Mouse (Mus musculus) adrenal gland, postnatal 25 days (tissue): ENCODE data around the gene Ankrd34a. TPM values are rescaled to one million over a fixed set of nuclear protein-coding genes. Genes with fewer than 3 reads are reported as not detected.

ENCODE experiments used
- DNase-seq: peaks from one replicate; pipeline ENCODE4 v3.0.0; 2021; ENCODE audit warnings: mixed read lengths
- long read RNA-seq: library from polyadenylated mRNA; stranded (forward); transcript quantifications from one replicate; pipeline ENCODE4 v2.0.0, GENCODE M21; 2021
- total RNA-seq: library from RNA; stranded (reverse); gene quantifications from 2 replicates; pipeline ENCODE4 v1.2.3, GENCODE M21; 2021

The Ankrd34a gene
- total RNA-seq: 0.71 and 0.97 TPM in 2 replicates
- long read RNA-seq: 0 reads

DNA sequence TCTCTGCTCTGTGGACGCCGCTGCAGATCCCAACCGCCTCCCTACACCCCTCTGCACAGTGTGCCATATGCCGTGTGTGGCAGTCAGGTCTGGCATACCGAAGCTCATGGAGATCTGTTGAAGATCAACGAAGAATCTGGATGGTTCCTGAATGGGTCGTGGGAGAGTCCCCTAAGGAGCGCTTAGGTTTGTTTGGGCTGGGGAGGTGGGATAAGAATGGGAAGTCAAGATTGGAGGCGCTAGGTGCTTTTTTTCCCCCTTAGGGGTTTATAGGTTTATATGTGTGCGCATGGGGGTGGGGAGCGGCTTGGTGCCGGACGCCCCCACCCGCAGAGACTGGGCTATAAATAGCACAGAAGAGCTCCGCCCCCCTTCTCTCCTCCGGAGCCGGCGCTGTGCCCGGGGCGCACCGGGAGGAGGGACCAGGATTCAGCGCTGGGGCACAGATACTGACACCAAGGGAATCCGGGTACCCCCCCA lies at the start of gene Ankrd34a:
Ankrd34a (plus strand) TSS at position 409 of the 480 bp plus-strand sequence.
- DNase-seq: peak; percentile 71

DNA sequence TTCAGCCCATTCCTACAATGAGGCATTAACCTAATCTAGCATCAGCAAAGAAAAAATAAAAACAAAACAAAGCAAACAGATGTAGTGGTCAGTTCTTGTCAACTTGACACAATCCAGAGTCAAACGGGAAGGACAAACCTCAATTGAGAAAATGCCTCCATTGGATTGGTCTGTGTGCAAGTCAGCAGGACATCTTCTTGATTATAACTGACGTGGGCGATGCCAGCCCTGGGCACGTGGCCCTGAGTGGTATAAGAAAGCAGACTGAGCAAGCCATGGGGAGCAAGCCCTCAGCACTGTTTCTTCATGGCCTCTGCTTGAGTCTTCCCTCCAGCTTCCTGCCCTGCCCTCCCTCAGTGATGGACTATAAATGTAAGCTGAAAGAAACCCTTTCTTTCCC lies 49.6 kb upstream of the Ankrd34a start:
- DNase-seq: no peak

DNA sequence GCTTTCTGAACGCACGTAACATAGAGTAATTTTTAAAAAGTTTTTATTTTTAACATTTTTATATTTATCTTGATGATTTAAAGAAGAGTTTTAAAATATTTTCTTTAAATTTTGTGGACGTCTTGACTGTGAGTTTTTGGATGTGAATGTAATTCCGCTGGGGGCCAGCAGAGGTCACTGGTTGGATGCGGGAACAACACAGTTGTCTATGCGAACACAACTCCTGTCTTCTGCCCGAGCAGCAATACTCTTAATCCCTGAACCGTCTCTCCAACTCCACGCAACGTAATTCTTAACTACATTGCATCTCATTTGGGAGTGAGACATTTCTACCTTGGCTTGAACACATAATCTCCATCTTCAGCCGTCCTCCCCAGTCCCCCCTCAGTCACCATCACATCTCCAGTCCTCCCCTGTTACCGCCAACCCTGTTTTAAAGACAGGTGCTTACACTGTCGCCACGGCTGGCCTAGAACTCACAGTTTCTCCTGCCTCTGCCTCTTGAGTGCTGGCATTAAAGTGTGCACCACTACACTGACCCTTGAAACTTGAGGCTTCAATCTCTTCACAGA lies 49.0 kb upstream of the Ankrd34a start:
- DNase-seq: peak; percentile 81

DNA sequence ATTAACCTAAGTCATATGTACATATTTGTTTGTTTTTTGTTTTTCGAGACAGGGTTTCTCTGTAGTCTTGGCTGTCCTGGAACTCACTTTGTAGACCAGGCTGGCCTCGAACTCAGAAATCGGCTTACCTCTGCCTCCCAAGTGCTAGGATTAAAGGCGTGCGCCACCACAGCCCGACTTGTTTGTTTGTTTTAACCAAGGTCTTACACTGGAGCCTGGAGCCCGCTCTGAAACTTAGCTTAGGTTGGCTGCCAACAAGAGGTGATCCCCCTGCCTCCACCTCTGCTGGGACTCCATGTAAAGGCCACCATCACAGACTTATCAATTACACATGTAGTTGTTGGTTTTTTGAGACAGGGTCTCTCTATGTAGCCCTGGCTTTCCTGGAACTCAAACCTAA lies 47.6 kb upstream of the Ankrd34a start:
- DNase-seq: no peak

DNA sequence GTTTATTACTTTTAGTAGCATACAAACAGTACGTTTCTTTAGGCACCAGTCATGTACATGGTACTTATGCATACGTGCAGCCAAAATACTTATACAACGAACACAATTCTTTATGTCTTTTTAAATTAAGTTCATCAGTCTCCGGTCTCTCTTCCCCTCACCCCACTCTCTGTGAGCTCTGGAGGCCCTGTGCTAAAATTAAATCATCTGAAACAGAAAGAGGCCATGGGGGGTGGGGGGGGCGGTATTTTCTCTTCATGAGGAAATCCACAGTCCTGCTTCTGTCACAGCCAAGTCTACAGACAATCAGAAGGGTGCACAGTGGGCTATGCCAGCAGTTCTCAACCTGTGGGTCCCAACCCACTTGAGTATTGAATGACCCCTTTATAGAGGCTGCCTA lies 47.1 kb upstream of the Ankrd34a start:
- DNase-seq: no peak

DNA sequence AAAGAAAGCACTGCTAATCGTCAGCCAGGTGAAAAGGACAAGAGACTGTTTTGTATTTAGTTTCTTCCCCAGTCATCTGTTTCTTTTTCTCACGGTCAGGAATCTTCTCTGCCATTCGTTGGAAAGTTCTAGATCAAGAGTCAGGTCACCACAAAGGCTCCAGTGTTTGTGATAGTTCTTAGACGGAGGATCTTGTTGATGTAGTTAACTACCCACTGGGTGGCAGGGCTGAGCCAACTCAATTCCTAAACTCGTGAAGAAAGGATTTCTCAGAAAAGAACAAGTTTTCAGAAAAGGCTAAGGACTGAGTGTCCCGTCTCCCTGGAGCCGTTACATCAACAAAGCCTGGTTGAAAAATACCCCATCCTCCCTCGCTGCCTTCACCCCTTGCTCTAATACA lies 45.2 kb upstream of the Ankrd34a start:
- peak; percentile 52 for DNase-seq

DNA sequence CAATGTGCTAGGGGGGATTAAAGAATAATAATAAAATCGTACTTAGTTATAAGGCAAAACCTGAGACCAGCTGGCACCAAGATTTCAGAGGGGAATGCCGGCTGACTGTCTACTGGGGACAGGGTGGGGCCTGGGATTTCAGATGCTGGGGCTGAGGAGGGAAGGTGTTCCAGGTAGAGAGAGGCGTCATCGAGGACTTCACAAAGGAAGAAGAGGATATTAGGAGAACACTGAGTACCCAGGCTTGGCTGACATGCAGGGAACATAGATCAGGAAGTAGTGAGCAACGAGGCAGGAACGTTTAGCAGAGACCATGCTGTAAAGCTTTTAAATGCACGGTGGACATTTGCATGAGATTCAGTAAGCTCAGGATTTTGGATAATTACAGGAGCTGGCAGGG lies 44.5 kb upstream of the Ankrd34a start:
- no peak for DNase-seq

DNA sequence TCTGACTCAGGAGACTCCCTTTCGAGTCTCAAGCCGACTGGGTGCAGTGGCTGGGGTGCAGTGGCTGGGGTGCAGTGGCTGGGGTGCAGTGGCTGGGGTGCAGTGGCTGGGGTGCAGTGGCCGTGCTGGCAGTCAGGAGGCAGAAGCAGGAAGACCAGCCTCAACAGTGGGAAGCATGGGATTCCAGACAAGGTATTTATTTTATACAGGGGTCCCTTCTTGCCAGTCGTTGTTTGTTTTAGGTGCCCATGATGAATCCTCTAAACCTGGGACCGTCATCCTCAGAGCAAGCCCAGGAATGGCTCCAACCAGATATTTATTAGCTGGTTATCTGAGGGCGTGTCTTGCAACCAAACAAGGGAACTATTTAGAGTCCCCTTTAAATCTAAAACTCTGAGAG lies 42.8 kb upstream of the Ankrd34a start:
- no peak for DNase-seq

DNA sequence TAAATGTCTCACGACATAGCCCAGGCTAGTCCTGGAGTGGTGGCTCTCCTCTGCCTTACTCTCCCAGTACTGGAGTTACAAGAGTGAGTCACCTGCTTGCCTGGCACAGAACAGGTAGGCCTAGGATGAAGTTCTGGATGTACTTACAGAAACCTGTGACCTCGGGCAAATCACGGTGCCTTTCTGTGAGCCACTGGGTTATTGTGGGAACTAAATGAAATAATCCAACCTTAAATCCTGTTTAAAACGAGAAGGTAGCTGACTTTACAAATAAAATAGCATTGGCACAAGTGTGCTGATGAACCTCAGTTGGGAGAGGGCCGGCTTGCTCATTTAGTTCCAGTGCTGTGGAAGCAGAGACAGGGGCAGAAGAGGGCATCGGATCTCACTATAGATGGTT lies 42.2 kb upstream of the Ankrd34a start:
- DNase-seq: no peak

DNA sequence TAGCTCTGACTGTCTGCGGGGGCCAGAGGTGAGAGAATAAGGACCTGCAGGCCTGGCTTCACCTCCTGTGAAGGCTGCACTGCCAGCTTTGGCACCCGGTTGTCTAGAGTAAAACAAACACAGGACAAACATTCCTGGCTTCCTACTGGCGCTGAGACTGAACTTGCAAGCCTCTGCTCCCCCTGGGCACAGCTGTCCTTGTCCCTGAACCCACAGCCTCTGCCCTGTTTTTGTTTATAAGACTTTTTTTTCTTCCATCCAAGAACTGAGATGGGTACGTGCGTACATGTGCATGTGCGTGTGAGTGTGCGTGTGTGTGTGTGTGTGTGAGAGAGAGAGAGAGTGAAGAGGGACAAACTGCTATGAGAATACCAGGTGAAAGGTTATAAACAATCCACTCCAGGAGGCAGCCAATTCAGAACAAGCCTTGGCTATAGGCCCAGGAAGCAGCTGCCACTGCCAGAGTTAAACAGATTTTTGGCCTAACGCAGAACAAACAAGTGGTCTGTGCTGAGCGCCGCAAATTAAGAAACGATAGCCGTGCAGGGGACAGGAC lies 41.3 kb upstream of the Ankrd34a start:
- DNase-seq: peak; percentile 55

DNA sequence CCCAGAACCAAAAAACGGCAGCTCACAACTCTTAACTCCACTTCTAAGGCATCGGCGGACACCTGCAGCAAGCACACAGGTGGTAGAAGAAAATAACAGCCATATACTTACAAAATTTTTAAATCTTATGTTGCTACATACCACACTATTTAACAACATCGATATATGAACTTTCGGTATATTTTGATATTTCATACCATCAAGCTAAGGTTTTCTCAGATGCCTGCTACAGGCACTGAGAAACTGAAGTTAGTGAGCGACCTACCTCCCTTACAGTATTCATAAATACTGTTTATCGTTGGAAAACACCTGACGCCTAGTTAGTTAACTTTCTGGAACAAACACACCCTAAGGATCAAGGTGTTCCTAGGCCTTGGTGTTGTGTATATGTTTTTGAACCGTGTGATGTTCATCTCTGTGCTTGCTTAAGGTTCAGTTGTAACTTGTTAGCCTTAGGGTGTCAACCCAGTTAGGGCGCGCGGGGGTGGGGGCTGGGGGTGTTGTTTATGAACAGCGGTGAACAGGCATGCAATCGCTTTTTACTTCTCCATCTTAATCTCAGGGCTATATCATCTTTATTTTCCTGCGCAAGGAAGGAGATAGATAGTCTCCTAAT lies 40.3 kb upstream of the Ankrd34a start:
- no peak for DNase-seq

DNA sequence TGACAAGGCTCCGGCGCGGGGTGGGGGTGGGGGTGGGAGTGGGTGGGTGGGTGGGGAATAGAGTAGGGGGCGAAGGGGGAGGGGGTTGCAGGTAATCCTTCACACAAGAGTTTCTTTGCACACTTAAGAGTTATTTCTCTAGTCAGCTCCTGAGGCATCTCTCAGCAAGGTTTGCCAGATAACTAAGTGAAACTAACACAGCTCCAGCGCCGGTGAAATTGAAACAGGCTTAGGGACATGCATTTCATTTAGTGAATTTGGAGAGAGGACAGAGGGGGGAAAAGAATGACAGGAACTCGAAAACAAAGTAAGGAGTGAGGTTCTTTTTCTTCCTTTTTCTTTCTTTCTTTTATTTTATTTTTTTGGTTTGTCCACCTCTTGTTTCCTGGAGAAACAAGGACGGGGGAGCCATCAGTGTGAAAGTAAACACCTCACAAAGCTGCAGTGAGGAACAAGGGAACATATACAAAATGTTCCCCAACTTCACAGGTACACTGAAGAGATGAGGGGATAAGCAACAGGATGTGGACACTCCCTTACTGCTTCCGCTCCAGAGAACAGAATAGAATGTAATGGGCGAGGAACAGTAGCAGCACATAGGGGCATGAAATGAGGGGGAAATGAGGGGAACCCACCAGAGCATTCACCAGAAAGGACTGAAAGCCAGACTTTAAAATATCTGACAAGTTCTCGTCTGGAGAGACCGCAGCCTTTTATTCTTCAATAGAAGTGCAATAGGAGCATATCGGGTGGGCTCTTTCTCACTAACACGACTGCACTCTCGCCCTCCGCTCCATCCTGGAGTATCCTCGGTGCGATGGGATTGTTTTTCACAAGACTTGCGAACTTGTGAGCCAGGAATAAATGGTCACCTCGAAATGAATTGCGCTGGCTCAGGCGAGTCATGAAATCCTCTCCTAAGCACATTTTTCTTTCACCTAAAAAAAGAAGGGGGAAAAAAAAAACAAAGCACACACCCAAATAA lies 39.5 kb upstream of the Ankrd34a start:
- no peak for DNase-seq

DNA sequence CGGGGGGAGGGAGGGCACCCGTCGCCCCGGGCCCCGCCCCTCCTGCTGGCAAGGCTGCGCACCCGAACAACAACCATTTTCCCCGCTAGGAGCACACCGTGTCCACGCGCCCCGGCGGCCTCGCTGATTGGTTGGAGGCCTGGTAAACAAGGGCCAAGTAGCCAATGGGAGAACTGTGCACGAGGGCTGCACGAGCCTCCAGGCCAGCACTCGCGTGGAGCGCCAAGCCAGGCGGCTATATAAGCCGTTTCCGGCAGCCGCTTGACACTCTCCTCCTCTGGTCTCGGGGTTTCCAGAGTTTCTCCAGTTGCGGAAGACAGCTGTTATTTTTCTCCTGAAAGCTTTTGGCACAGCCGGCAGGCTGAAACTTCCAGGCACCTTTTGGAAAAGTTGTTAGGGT lies 38.7 kb upstream of the Ankrd34a start, which contains the start of gene Txnip:
Txnip (plus strand) TSS at position 264 of the 400 bp plus-strand sequence.
- DNase-seq: peak; percentile 100

DNA sequence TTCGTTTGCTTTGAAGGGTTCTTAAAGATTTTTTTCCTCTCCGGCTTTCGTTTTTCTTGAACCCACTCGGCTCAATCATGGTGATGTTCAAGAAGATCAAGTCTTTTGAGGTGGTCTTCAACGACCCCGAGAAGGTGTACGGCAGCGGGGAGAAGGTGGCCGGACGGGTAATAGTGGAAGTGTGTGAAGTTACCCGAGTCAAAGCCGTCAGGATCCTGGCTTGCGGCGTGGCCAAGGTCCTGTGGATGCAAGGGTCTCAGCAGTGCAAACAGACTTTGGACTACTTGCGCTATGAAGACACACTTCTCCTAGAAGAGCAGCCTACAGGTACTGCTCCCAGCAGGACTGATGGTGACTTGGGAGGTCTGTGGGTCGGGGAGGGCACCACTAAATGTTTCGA lies 38.3 kb upstream of the Ankrd34a start:
- no peak for DNase-seq

DNA sequence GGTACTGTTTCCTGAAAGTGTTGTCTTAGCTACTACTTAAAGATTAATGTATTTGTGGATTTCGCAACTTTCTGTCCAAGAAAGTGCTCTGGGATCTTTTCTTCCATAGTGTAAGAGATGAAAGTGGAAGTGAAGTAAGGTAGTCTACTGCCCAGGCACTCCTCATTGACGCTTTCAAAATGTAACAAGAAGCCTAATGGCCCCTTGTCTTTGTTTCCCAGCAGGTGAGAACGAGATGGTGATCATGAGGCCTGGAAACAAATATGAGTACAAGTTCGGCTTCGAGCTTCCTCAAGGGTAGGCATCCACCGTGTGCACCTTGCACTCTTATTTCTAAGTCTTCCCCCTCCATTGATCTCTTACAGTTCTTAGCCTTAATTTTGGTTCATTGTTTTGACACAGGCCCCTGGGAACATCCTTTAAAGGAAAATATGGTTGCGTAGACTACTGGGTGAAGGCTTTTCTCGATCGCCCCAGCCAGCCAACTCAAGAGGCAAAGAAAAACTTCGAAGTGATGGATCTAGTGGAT lies 37.7 kb upstream of the Ankrd34a start:
- DNase-seq: no peak

DNA sequence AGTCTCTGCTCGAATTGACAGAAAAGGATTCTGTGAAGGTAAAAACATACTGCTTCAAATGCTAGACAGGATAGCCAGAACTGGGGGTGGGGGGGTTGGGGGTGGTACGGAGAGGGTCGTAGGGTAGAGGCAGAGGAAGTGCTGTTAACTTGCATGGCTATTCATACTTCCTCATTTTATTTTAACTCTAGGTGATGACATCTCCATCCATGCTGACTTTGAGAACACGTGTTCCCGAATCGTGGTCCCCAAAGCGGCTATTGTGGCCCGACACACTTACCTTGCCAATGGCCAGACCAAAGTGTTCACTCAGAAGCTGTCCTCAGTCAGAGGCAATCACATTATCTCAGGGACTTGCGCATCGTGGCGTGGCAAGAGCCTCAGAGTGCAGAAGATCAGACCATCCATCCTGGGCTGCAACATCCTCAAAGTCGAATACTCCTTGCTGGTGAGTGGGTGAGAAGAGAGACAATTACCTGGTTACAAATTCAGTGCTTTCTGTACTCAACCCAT lies 37.0 kb upstream of the Ankrd34a start:
- no peak for DNase-seq

DNA sequence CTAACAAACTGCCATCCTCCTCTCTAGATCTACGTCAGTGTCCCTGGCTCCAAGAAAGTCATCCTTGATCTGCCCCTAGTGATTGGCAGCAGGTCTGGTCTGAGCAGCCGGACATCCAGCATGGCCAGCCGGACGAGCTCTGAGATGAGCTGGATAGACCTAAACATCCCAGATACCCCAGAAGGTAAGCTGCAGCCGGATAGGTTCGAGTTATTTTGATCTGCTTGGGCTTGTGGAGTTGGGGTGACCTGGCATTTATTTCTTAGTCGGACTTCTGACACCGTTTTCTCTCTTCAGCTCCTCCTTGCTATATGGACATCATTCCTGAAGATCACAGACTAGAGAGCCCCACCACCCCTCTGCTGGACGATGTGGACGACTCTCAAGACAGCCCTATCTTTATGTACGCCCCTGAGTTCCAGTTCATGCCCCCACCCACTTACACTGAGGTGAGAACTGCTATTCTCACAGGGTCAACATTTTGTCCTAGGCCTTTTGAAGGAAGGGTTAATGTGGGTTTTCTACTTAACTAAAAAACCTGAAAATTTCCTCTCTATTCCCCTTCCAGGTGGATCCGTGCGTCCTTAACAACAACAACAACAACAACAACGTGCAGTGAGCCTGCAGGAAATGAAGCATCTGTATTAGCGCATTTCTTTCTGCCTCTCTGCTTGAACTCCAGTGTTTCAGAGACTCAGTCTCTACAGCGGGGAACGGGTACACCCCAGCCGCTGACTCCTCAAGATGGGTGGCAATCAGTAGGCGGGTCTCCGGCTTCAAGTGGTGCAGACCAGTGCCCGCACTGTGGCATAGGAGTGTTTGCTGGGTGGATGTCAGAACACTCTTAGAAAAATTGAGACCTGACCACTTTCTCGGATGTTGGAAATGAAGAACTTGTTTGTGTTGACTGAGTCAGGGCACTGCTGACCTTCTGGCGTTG lies 36.3 kb upstream of the Ankrd34a start:
- no peak for DNase-seq

DNA sequence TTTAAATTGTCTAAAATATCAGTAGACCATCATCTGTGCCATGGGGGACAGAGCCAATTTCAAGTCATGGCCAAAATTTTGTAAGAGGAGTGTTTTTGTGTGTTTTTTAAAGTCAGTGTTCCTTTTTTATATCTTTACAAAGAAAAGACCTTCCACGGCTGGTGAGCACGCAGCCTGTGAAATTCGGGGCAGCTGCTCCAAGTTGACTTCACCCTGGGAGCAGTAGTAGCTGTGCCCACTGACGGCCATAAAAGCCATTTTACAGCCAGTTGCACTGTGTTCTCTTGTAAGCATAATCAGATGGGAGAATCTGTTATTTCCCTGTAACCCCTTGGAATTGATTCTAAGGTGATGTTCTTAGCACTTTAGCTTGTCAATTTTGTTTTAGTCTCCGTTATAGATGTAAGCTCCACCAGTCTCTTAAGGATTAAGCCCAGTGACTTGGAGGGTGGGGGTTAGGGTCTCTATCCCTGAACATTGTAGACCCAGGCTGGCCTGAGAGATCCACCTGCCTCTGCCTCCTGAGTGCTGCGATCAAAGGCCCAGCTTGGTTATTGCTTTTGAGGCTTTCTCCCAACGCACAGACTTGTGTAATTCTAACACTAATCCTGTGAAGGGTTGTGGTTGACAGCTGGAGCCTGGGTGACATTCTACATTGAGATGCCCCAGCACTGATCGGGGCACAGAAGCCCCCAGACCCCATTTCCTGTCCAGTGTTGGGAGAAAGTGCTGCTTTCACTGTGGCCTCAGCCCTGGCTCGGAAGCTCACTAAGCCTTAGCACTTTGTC lies 35.4 kb upstream of the Ankrd34a start:
- no peak for DNase-seq

DNA sequence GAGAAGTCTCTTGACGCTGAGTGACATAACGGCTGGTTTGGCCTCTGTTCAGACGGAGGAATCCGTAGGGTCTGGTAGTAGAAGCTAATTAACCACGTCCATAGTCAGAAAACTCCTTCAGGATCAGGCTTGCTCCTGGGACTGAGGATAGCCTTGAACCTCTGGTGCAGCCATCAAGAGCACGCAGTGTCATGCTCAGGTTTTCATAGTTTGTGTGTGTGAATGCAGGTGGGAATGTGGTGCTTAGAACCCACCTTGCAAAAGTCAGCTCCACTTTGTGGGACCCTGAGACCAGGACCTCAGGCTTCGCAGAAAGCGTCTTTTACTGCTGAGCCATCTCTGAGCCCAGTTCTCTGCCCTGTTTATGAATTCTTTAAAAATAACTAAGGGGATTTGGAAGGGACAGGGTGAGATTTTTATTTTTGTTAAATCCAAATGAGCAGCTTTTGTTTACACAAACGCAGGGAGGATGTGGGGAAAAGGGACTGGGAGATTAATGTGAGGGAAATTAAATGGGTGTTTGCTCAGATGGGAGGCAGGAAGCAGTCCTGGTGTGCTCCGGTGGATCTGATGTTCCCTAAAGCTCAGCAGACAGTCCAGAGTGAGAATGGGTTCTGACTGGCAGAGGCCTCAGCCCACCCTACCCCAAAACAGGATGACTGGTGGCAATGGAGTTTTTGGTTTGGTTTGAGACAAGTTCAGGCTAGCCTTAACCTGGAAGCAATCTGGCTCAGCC lies 34.3 kb upstream of the Ankrd34a start:
- no peak for DNase-seq
